Mouse (Mus musculus): Measurements from ENCODE around the gene Shank2. TPM values are rescaled to one million over a fixed set of nuclear protein-coding genes. Genes with fewer than 3 reads are reported as not detected.

Gene Shank2
- polyA plus RNA-seq, 1 experiment from 2014 or later, result 1.7 TPM

GRCm38 (mm10) chr7:144441976-144442375, 440.2 kb downstream of the Shank2 start:
- H3K9me3 ChIP-seq (ENCODE audit: control insufficient read depth, low read length), result no peaks in the 10 kb centered on the region
- no peak overlapping the region for H3K9ac ChIP-seq (ENCODE audit: low read length)
- DNase-seq (ENCODE audit: low spot score) (no peak), ATAC-seq (replicated peaks; ENCODE audit: low FRiP score, low TSS enrichment, low read depth) (no peak)
- H3K36me3 ChIP-seq (ENCODE audit: control insufficient read depth, insufficient read depth, low read length), result peaks cover 90% of the 10 kb centered on the region
- no peak overlapping the region for H3K4me3 ChIP-seq (ENCODE audit: low read depth, low read length)
- no peak overlapping the region for H3K27ac ChIP-seq (ENCODE audit: low read depth)
- no peak overlapping the region for H3K4me2 ChIP-seq (ENCODE audit: low read length)
- H3K27me3 ChIP-seq (replicated peaks; ENCODE audit: control insufficient read depth, insufficient read depth, low read length), result no peaks in the 10 kb centered on the region
- WGBS, result 91% methylated on average over 4 of the region's 4 CpGs
- no peaks in the 10 kb centered on the region for H3K4me1 ChIP-seq (replicated peaks; ENCODE audit: control insufficient read depth, insufficient read depth, low read length)

- Histone ChIP-seq H3K9me3 (ENCODE audit: control insufficient read depth, low read length) (no peaks in the 10 kb centered on the region), H3K27ac (ENCODE audit: low read depth) (no peak overlapping the region), H3K4me2 (ENCODE audit: low read length) (no peak overlapping the region), H3K27me3 (replicated peaks; ENCODE audit: control insufficient read depth, insufficient read depth, low read length) (no peaks in the 10 kb centered on the region), H3K4me3 (ENCODE audit: low read depth, low read length) (no peak overlapping the region), H3K36me3 (ENCODE audit: control insufficient read depth, insufficient read depth, low read length) (peaks cover 81% of the 10 kb centered on the region), H3K9ac (ENCODE audit: low read length) (no peak overlapping the region), H3K4me1 (replicated peaks; ENCODE audit: control insufficient read depth, insufficient read depth, low read length) (no peaks in the 10 kb centered on the region)
- WGBS, result 84% methylated on average over 7 of the region's 7 CpGs
- DNase-seq (ENCODE audit: low spot score) (no peak), ATAC-seq (replicated peaks; ENCODE audit: low FRiP score, low TSS enrichment, low read depth) (no peak)
Observed at GRCm38 (mm10) chr7:144444788-144445187, 443.1 kb downstream of the Shank2 start.

- H3K9me3 ChIP-seq (ENCODE audit: control insufficient read depth, low read length), result no peaks in the 10 kb centered on the region
- no peak for ATAC-seq (replicated peaks; ENCODE audit: low FRiP score, low TSS enrichment, low read depth)
- no peak for DNase-seq (ENCODE audit: low spot score)
- no peaks in the 10 kb centered on the region for H3K27me3 ChIP-seq (replicated peaks; ENCODE audit: control insufficient read depth, insufficient read depth, low read length)
- H3K36me3 ChIP-seq (ENCODE audit: control insufficient read depth, insufficient read depth, low read length), result peaks cover 81% of the 10 kb centered on the region
- no peak overlapping the region for H3K9ac ChIP-seq (ENCODE audit: low read length)
- H3K4me2 ChIP-seq (ENCODE audit: low read length), result no peak overlapping the region
- no peaks in the 10 kb centered on the region for H3K4me1 ChIP-seq (replicated peaks; ENCODE audit: control insufficient read depth, insufficient read depth, low read length)
- no peak overlapping the region for H3K27ac ChIP-seq (ENCODE audit: low read depth)
- H3K4me3 ChIP-seq (ENCODE audit: low read depth, low read length), result no peak overlapping the region
- 95% methylated on average over 3 of the region's 3 CpGs for WGBS
Observed at GRCm38 (mm10) chr7:144447146-144447545, 445.4 kb downstream of the Shank2 start.

GRCm38 (mm10) chr7:144448186-144448585, 446.5 kb downstream of the Shank2 start:
- no peaks in the 10 kb centered on the region for H3K27me3 ChIP-seq (replicated peaks; ENCODE audit: control insufficient read depth, insufficient read depth, low read length)
- H3K36me3 ChIP-seq (ENCODE audit: control insufficient read depth, insufficient read depth, low read length), result peaks cover 81% of the 10 kb centered on the region
- H3K4me2 ChIP-seq (ENCODE audit: low read length), result no peak overlapping the region
- no peak for ATAC-seq (replicated peaks; ENCODE audit: low FRiP score, low TSS enrichment, low read depth)
- no peaks in the 10 kb centered on the region for H3K9me3 ChIP-seq (ENCODE audit: control insufficient read depth, low read length)
- no peak overlapping the region for H3K4me3 ChIP-seq (ENCODE audit: low read depth, low read length)
- no peak for DNase-seq (ENCODE audit: low spot score)
- no peaks in the 10 kb centered on the region for H3K4me1 ChIP-seq (replicated peaks; ENCODE audit: control insufficient read depth, insufficient read depth, low read length)
- H3K9ac ChIP-seq (ENCODE audit: low read length), result no peak overlapping the region
- no peak overlapping the region for H3K27ac ChIP-seq (ENCODE audit: low read depth)
- 90% methylated on average over 1 of the region's 1 CpGs for WGBS

GRCm38 (mm10) chr7:144449637-144450570, 448.2 kb downstream of the Shank2 start:
- peaks cover 90% of the 10 kb centered on the region for H3K36me3 ChIP-seq (ENCODE audit: control insufficient read depth, insufficient read depth, low read length)
- WGBS, result 93% methylated on average over 13 of the region's 13 CpGs
- H3K9ac ChIP-seq (ENCODE audit: low read length), result no peak overlapping the region
- H3K4me1 ChIP-seq (replicated peaks; ENCODE audit: control insufficient read depth, insufficient read depth, low read length), result no peaks in the 10 kb centered on the region
- ATAC-seq (replicated peaks; ENCODE audit: low FRiP score, low TSS enrichment, low read depth), result no peak
- DNase-seq (ENCODE audit: low spot score), result no peak
- H3K4me3 ChIP-seq (ENCODE audit: low read depth, low read length), result no peak overlapping the region
- H3K27ac ChIP-seq (ENCODE audit: low read depth), result no peak overlapping the region
- no peak overlapping the region for H3K4me2 ChIP-seq (ENCODE audit: low read length)
- no peaks in the 10 kb centered on the region for H3K27me3 ChIP-seq (replicated peaks; ENCODE audit: control insufficient read depth, insufficient read depth, low read length)
- no peaks in the 10 kb centered on the region for H3K9me3 ChIP-seq (ENCODE audit: control insufficient read depth, low read length)

GRCm38 (mm10) chr7:144450661-144451060, 448.9 kb downstream of the Shank2 start:
- no peaks in the 10 kb centered on the region for H3K9me3 ChIP-seq (ENCODE audit: control insufficient read depth, low read length)
- H3K9ac ChIP-seq (ENCODE audit: low read length), result no peak overlapping the region
- WGBS, result 95% methylated on average over 9 of the region's 9 CpGs
- no peak overlapping the region for H3K4me2 ChIP-seq (ENCODE audit: low read length)
- H3K4me3 ChIP-seq (ENCODE audit: low read depth, low read length), result no peak overlapping the region
- no peaks in the 10 kb centered on the region for H3K4me1 ChIP-seq (replicated peaks; ENCODE audit: control insufficient read depth, insufficient read depth, low read length)
- H3K27me3 ChIP-seq (replicated peaks; ENCODE audit: control insufficient read depth, insufficient read depth, low read length), result no peaks in the 10 kb centered on the region
- no peak for DNase-seq (ENCODE audit: low spot score)
- ATAC-seq (replicated peaks; ENCODE audit: low FRiP score, low TSS enrichment, low read depth), result no peak
- H3K27ac ChIP-seq (ENCODE audit: low read depth), result no peak overlapping the region
- peaks cover 90% of the 10 kb centered on the region for H3K36me3 ChIP-seq (ENCODE audit: control insufficient read depth, insufficient read depth, low read length)

GRCm38 (mm10) chr7:144458881-144459280, 457.2 kb downstream of the Shank2 start:
- H3K27me3 ChIP-seq (replicated peaks; ENCODE audit: control insufficient read depth, insufficient read depth, low read length), result no peaks in the 10 kb centered on the region
- no peaks in the 10 kb centered on the region for H3K4me1 ChIP-seq (replicated peaks; ENCODE audit: control insufficient read depth, insufficient read depth, low read length)
- H3K36me3 ChIP-seq (ENCODE audit: control insufficient read depth, insufficient read depth, low read length), result peaks cover 98% of the 10 kb centered on the region
- no peak for DNase-seq (ENCODE audit: low spot score)
- H3K9ac ChIP-seq (ENCODE audit: low read length), result no peak overlapping the region
- no peak overlapping the region for H3K4me2 ChIP-seq (ENCODE audit: low read length)
- no peaks in the 10 kb centered on the region for H3K9me3 ChIP-seq (ENCODE audit: control insufficient read depth, low read length)
- H3K4me3 ChIP-seq (ENCODE audit: low read depth, low read length), result no peak overlapping the region
- H3K27ac ChIP-seq (ENCODE audit: low read depth), result no peak overlapping the region
- no peak for ATAC-seq (replicated peaks; ENCODE audit: low FRiP score, low TSS enrichment, low read depth)
- 90% methylated on average over 1 of the region's 1 CpGs for WGBS

GRCm38 (mm10) chr7:144461246-144461902, 459.6 kb downstream of the Shank2 start:
- Histone ChIP-seq H3K36me3 (ENCODE audit: control insufficient read depth, insufficient read depth, low read length) (peaks cover 97% of the 10 kb centered on the region), H3K9ac (ENCODE audit: low read length) (no peak overlapping the region), H3K9me3 (ENCODE audit: control insufficient read depth, low read length) (no peaks in the 10 kb centered on the region), H3K4me2 (ENCODE audit: low read length) (no peak overlapping the region), H3K4me3 (ENCODE audit: low read depth, low read length) (no peak overlapping the region), H3K27me3 (replicated peaks; ENCODE audit: control insufficient read depth, insufficient read depth, low read length) (no peaks in the 10 kb centered on the region), H3K4me1 (replicated peaks; ENCODE audit: control insufficient read depth, insufficient read depth, low read length) (no peaks in the 10 kb centered on the region), H3K27ac (ENCODE audit: low read depth) (no peak overlapping the region)
- DNase-seq (ENCODE audit: low spot score) (no peak), ATAC-seq (replicated peaks; ENCODE audit: low FRiP score, low TSS enrichment, low read depth) (no peak)
- WGBS, result 95% methylated on average over 6 of the region's 6 CpGs

Data from intestine, embryonic 14.5 days (tissue).